Mouse (Mus musculus): ENCODE measurements around the gene Deup1. TPM values are rescaled to one million over a fixed set of nuclear protein-coding genes. Genes with fewer than 3 reads are reported as not detected.

The Deup1 gene
- polyA plus RNA-seq, 1 experiment from 2014 or later: 0.21 TPM

Other genes starting within 250 kb of the Deup1 start
- gene Smco4, start 134.5 kb downstream of the Deup1 start, polyA plus RNA-seq (2014; fragmentation: Nextera tagmentation; extraction: Ambion mirVana): 4.9 and 7.5 TPM in 2 replicates
- 22.3 and 23.2 TPM in 2 replicates for gene Slc36a4, start 81.8 kb upstream of the Deup1 start, polyA plus RNA-seq (2014; fragmentation: Nextera tagmentation; extraction: Ambion mirVana)
- not detected in 2 replicates for gene Mtnr1b, start 246.6 kb upstream of the Deup1 start, polyA plus RNA-seq (2014; fragmentation: Nextera tagmentation; extraction: Ambion mirVana)